Mouse (Mus musculus) urinary bladder, adult 2 months (tissue): Measurements from ENCODE around the gene Unc5c. TPM values are rescaled to one million over a fixed set of nuclear protein-coding genes. Genes with fewer than 3 reads are reported as not detected.

Experiments
- DNase-seq: peaks from one replicate; pipeline ENCODE4 v3.0.0; 2022; ENCODE audit warnings: low spot score
- polyA plus RNA-seq: library from polyadenylated mRNA; depleted of rRNA; stranded (reverse); fragments of >200 nt; gene quantifications from 2 replicates; pipeline ENCODE4 v1.2.3, GENCODE M21; 2012

The Unc5c gene
- polyA plus RNA-seq, 1 experiment: 3.6 TPM

DNA sequence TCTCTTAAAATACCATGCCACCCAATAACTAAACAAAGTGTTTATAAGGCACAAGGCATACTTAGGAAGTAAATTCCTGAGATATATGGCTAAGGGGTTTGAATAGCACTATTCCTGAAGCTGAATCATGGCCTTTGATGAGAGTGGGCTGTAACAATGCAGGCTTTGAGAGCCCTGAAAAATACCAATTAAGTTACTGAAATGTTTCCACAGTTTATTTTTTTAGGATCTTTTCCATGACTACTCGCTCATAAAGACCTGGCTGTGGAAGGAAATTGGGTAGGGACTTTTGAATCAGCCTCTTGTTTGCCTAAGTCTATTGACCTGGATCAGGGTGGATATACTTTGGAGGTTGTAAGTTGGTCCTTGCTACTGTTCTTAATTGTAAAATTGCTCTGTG is 44.8 kb downstream of the Unc5c start:
- DNase-seq: no peak

DNA sequence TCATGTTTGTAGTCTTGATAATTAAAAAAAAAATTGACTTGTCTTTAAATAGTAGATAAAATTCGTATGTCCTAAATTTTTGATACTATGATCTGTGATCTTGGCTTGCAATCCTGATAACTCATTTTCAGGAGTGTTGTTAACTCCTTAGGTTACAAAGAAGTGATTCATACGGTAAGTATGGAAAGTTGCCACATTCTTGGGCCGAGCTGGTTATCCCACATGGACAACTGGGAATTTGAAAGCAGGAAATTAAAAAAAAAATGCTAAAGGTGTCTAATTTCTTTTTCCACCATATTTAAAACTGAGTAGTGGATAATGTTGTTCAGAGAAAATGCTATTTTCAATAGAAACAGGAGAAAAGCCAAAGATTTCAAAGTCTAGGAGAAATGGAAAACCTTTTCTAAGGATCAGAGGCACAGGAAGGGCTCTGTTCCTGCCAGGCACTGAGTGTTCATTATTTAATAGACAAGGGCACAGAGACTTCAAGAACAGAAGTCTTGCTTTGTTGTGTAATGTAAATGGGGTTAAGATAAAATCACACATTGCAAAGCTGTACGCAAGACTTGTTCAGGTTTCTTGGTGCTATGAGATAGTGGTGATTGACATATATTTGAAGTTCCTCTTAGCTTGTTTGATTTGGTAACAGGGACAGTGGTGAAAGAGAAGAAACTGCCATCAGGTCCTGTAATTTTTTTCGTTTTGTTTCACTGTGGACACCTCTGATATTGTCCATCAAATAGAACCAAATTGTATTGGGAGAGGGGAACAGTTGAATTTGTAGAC is 46.4 kb downstream of the Unc5c start:
- DNase-seq: no peak

- no peak for DNase-seq
These were observed 63.7 kb downstream of the Unc5c start for GRCm38 (mm10) chr3:141528751-141529150.

- DNase-seq: no peak
These were observed 64.6 kb downstream of the Unc5c start for GRCm38 (mm10) chr3:141529599-141529998.

GRCm38 (mm10) chr3:141533861-141534260 is 68.8 kb downstream of the Unc5c start:
- no peak for DNase-seq

DNA sequence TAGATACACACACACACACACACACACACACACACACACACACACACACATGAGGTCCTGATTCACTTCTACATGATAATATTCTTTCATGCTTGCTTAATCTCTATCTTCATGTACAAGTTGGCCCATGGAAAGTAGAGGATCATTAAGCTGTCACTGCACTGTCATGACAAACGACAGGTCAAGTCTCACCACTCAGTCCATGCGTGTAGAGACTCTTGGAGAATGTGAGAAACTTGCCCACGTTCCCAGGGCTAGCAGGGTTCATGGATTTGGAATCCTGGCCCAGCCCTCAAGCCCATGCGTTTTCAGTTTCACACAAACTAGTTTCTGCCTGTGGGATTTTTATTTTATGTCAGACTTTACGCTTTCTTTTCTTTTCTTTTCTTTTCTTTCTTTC is 71.8 kb downstream of the Unc5c start:
- no peak for DNase-seq

DNA sequence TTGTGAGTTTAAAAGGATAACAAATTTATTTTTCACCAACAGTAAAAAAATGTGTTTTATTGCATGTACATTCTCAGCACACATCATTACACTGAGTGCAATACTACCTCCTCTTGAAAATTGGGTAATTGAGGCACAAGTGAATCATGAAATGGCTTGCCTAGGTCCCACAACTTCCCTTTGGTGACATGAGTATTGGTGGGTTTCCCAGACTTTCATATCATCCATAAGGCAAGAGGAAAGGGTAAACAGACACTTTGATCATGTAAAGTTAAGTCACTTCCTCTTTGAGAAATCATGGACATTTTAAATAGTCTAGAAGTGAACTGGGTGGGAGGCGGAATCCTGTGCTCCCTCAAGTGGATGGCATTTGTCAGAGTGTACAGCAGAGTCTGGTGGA is 73.1 kb downstream of the Unc5c start:
- DNase-seq: no peak

- no peak for DNase-seq
These were observed 75.7 kb downstream of the Unc5c start for GRCm38 (mm10) chr3:141540749-141541148.

GRCm38 (mm10) chr3:141547341-141547814 is 82.4 kb downstream of the Unc5c start:
- no peak for DNase-seq

GRCm38 (mm10) chr3:141549661-141550060 is 84.6 kb downstream of the Unc5c start:
- DNase-seq: no peak

GRCm38 (mm10) chr3:141552960-141553359 is 87.9 kb downstream of the Unc5c start:
- DNase-seq: no peak

DNA sequence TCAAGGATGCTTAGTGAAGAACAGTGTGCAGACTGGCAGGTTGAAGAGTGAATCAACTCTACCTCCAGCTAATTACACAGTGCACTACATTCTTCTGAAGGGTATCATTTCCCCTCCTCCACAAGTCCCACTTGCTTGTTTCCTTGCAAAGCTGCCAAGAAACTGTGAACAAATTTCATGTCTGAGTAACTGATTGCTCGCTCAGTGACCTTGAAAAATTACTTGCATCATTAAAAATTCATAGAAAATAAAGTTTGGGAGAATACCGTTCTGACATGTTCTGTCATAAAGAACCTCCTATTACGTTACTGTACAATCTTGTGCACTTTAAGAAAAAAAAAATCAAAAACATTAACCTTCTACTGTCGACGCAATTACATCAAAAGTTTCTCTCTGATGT is 92.1 kb downstream of the Unc5c start:
- no peak for DNase-seq

GRCm38 (mm10) chr3:141575076-141575688 is 110.2 kb downstream of the Unc5c start:
- no peak for DNase-seq

DNA sequence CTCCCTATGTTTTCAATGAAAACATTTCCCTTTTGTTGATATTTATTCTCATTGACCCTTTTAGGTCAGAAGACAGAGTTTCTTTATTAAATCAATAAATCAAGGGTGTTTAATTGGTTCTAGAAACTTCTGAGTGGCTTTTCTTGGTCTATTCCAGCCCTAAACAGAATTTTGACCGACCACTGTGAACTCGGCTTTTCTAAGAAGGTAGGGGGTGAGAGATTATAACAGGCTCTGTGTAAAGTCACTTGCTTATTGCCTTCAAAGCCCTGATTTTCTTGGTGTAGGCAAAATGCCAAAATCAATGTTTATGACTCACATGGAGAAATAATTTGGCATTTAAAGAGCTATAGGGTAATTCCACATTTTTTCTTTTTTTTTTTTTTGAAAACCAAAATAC is 112.4 kb downstream of the Unc5c start:
- DNase-seq: no peak

DNA sequence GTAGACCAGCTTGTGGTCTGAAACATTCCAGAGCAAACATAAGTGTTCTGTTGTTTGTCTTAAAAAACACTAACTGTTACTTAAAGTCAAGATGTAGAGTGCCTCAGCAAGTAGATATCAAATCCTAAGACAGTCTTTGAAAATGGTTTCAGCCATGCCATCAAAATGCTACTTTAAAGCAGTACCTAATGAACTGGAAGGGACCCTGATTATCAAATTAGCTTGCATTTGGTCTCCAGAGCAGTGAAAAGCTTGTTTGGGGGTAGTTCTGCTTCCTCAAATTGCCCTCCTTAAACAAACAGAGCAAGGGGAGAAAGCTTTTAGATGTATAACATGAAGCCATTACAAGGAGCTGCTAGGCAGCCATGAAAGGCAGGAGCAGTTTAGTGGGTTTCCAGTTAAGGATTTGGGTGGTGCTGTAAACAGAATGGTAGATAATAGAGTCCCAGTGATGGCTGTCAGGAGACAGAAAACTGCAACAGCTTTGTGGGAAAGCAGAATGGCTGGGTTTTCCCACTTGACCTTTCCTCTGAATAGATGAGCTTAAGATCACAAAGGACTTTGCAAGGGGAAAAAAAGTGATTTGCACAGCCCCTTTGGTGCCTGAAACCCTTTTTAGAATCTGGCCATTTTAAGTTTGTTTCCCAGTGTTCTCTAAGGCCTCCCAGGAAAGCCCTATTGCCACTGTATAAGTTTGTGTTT is 116.3 kb downstream of the Unc5c start:
- no peak for DNase-seq

DNA sequence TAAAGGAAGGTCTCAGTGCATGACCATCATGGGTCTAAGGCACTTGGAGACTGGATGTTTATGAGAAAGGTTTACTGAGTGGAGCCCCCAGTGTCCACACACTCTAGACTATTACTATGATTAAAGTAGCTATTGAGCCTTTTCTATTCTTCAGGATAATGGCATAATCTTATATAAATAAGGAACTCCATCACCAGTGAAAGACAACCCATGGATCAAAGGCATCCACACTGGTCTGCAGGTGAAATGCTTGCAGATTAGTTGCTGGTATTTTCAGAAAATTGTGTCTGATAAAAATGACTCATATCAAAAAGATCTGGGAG is 116.8 kb downstream of the Unc5c start:
- DNase-seq: no peak

GRCm38 (mm10) chr3:141583180-141583579 is 118.2 kb downstream of the Unc5c start:
- no peak for DNase-seq

- no peak for DNase-seq
These were observed 124.5 kb downstream of the Unc5c start for GRCm38 (mm10) chr3:141589392-141590012.

DNA sequence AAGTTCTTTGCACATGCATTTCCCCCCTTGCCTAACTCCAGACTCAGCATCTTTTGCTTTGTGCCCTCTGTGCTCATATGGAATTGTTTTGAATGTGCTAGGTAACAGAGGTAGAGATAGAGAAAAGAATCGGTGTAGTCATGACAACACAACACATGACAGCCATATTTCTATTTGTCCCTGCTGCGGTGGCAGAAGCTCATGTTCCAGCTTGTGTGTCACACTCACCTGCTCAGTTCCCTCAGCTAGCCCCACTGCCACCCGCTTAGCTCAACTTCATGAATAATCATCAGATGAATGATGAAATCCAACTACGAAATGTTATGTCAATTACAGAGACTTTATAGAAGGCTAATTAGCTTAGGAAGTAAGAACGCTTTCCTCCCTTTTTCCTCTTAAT is 128.2 kb downstream of the Unc5c start:
- no peak for DNase-seq

DNA sequence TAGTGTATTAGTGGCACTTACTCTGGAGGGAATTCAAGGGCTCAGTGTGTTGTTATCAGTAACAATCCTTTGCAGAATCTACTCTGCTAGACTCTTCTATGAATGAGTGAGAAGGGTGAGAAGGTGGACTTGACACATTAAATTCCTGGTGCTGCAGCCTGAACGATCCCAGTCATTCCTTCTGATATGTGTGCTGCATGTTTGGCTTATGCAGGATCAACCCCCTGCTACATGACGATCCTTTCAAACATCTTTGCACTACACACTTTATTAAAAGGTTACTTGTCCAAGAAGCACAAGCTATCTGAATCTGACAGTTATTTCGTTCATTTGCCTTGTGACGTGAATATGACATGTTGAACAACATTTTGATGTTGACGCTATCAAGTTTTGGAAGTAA is 129.1 kb downstream of the Unc5c start:
- no peak for DNase-seq

DNA sequence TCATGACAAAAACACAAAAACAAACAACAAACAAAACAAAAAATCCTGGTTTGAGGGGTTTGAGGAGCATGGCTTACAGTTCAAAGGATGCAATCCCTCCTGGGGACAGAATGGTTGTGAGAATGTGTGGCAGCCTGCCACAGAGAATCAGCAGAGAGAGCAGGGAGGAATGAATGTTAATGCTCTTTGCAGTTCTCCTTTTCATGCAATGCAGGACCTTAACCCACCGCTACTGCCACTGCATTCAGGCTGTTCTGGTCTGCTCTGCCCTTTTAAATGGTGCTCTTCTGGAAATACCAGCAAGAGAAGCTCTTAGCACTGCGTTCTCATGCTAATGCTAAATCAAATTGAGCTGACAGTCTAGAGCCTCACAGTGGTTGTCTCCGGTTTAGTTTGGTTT is 130.1 kb downstream of the Unc5c start:
- DNase-seq: no peak

DNA sequence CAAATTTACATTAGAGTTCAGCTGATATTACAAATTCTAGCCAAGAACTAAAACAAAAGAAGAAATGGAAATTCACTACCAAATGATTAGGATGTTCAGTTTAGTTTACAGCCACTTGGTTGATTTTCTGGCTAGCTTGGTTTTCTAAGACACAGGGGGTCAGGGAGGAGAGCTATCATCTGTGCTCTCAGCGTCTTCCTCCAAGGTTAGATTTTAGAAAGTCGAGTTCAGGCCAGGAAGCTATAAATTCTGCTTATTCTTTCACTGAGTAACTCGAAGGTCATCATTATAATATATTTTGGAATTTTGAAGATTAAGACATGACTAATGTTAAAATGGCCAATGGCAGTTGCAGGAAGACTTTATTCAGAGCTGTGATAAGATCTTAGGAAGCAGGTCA is 131.4 kb downstream of the Unc5c start:
- DNase-seq: no peak

DNA sequence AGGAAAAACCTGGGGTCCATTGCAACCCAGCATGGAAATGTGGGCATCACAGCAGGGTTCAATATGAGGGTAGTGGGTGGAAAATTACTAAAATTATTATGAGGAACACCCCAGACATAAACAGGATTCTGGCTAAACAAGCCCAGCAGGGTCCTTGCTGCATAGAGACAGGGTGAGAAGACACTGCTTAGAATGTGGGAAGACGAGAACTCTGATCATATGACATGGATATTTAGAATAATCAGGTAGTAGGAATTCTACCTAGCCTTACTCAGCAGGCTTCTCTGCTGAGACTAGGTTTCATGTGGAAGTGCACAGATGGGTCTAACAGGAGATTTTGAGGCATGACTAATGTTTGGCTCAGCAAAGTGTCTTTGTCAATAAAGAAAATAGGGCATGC is 131.9 kb downstream of the Unc5c start:
- DNase-seq: no peak
